Mouse (Mus musculus) heart, embryonic 13.5 days (tissue): ENCODE data around the gene Fignl2. TPM values are rescaled to one million over a fixed set of nuclear protein-coding genes. Genes with fewer than 3 reads are reported as not detected.

Experiments used
- ATAC-seq: fragments of 200-750 bp; cut with Nextera tagmentation; 2 replicates; pipeline ENCODE4 v1.8.0; 2017; ENCODE audit warnings: moderate TSS enrichment; ENCODE audit not compliant: insufficient number of reproducible peaks, low FRiP score, low TSS enrichment; ENCODE audit errors: extremely low read depth
- H3K27ac ChIP-seq: fragments of 300-500 bp; sonication (generic); replicated peaks from 2 replicates; pipeline ENCODE4 v1.5.1; 2015; ENCODE audit warnings: moderate library complexity, mild to moderate bottlenecking, inconsistent platforms
- H3K27me3 ChIP-seq: fragments of 300-500 bp; sonication (generic); replicated peaks from 2 replicates; pipeline ENCODE4 v1.6.1; 2015; ENCODE audit warnings: mild to moderate bottlenecking, inconsistent platforms
- H3K36me3 ChIP-seq: fragments of 300-500 bp; sonication (generic); 2 replicates; pipeline ENCODE4 v1.6.1; 2015; ENCODE audit warnings: mild to moderate bottlenecking, inconsistent platforms
- H3K4me1 ChIP-seq: fragments of 300-500 bp; sonication (generic); 2 replicates; pipeline ENCODE4 v1.6.1; 2015; ENCODE audit warnings: inconsistent platforms
- H3K4me2 ChIP-seq: fragments of 300-500 bp; sonication (generic); 2 replicates; pipeline ENCODE4 v1.6.1; 2015; ENCODE audit warnings: inconsistent platforms, mild to moderate bottlenecking, moderate library complexity
- H3K4me3 ChIP-seq: fragments of 300-500 bp; sonication (generic); 2 replicates; pipeline ENCODE4 v1.5.1; 2015; ENCODE audit warnings: moderate library complexity, mild to moderate bottlenecking, inconsistent platforms
- H3K9ac ChIP-seq: fragments of 300-500 bp; sonication (generic); 2 replicates; pipeline ENCODE4 v1.6.1; 2015; ENCODE audit warnings: inconsistent platforms, mild to moderate bottlenecking, moderate library complexity
- H3K9me3 ChIP-seq: fragments of 300-500 bp; sonication (generic); 2 replicates; pipeline ENCODE4 v1.6.1; 2016; ENCODE audit warnings: inconsistent platforms
- whole genome bisulfite sequencing: fragments of 180-500 bp; shearing (Covaris S2); methylation state at CpG from one replicate; pipeline ENCODE4 v1.1.7; 2015; ENCODE audit warnings: mixed read lengths; 5-methylcytosine and 5-hydroxymethylcytosine counted together
- polyA plus RNA-seq: library from polyadenylated mRNA; unstranded; fragments of >200 nt; fragmentation: Nextera tagmentation; extraction: Ambion mirVana; gene quantifications from 2 replicates; pipeline ENCODE4 v1.2.1, GENCODE M21; 2015

The Fignl2 gene
- polyA plus RNA-seq, 1 experiment from 2014 or later, result 0.08 TPM

DNA sequence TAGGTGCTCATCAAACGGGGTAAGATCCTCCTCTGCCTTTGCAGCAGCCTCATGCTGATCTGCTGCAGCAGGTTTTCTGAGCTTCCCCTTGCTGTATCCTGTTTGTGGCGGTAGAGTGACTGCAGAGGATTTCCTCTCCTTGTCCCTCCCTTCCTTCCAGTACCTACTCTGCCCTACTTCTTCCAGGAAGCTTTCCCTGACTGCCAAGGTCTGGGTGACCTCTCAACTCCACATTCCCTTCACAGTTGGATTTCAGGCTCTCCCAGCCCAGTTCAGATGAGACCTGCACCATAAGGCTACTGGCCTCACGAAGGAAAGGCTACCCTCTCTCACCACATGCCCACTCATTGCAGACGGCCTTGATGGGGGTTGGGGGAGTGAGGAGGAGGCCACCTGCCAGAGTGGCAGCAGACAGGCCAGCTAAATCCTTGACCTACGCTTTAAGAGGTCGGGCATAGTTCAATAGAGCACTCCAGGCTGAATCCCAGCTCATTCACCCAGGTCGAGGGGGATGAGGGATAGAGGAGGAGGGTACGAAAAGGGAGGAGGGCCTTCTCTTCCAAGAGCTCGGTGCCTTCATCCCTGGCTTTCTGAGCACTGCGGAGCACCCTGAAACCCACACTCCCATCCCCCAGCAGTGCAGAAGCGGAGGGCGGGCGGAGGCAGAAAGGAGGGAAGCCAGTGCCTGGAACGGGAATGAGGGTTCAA, 13.9 kb upstream of the Fignl2 start:
- 42% methylated on average over 14 of the region's 14 CpGs for whole genome bisulfite sequencing
- no peaks in the 10 kb centered on the region for H3K36me3 ChIP-seq
- ATAC-seq, result no peak
- H3K27me3 ChIP-seq, result peaks cover 32% of the 10 kb centered on the region
- H3K27ac ChIP-seq, result no peak overlapping the region
- peaks cover 20% of the 10 kb centered on the region for H3K4me1 ChIP-seq
- H3K4me2 ChIP-seq, result peak overlapping the region; percentile 13; the same call in 1 of the 2 replicates
- H3K9ac ChIP-seq, result no peak overlapping the region
- no peaks in the 10 kb centered on the region for H3K9me3 ChIP-seq
- H3K4me3 ChIP-seq, result peak overlapping the region; percentile 2; the same call in 1 of the 2 replicates

DNA sequence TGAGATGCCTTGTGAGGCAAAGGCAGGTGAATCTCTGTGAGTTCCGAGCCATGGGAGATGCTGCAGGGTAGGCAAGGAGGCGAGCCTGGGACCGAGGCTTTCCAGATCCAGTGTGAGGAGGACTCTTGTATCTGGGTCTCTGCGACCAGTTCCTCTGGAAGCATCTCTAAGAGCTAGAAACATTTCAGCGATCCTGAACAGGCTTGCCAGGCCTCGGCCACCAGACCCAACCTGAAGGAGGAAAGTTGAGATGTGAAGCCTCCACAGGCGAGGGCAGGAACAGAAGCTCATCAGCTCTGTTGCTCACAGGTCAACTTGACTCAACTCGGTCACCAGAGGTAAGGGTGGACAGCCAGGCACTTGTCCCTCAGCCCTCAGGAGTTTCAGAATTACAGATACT, 13.2 kb upstream of the Fignl2 start:
- peaks cover 27% of the 10 kb centered on the region for H3K27me3 ChIP-seq
- no peak overlapping the region for H3K4me2 ChIP-seq
- ATAC-seq, result no peak
- no peak overlapping the region for H3K9ac ChIP-seq
- no peak overlapping the region for H3K27ac ChIP-seq
- H3K4me3 ChIP-seq, result no peak overlapping the region
- no peaks in the 10 kb centered on the region for H3K9me3 ChIP-seq
- 81% methylated on average over 8 of the region's 8 CpGs for WGBS
- H3K4me1 ChIP-seq, result peaks cover 20% of the 10 kb centered on the region
- no peaks in the 10 kb centered on the region for H3K36me3 ChIP-seq

DNA sequence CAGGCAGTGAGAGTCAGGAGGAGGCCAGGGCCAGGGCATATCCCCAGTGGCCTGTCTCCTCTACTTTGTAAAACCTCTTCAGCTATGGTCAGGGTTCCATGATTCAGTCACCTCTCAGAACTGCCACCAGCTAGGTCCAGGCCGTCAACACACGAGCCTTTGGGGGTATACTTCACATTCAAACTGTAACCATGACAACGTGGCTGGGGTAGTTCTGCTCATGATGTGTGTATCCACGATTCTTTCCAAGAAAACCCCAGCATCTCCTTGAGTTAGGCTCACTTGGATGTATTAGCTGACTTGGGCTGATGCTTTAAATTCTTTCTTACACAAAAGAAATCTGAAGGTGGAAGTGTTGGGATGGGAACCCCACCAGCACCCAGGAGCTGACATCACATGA, 9.9 kb upstream of the Fignl2 start:
- Histone ChIP-seq H3K4me2 (no peak overlapping the region), H3K9me3 (no peaks in the 10 kb centered on the region)
- WGBS, result 62% methylated on average over 4 of the region's 4 CpGs

GRCm38 (mm10) chr15:101086956-101087355, 8.6 kb upstream of the Fignl2 start:
- ATAC-seq, result no peak
- 66% methylated on average over 3 of the region's 3 CpGs for WGBS
- Histone ChIP-seq H3K9ac (no peak overlapping the region), H3K27me3 (peaks cover 7% of the 10 kb centered on the region), H3K4me1 (no peaks in the 10 kb centered on the region; the same call in 1 of the 2 replicates), H3K4me2 (no peak overlapping the region), H3K4me3 (no peak overlapping the region), H3K36me3 (no peaks in the 10 kb centered on the region), H3K27ac (no peak overlapping the region), H3K9me3 (no peaks in the 10 kb centered on the region)

More for the DNA sequence above, 9.9 kb upstream of the Fignl2 start:
- no peak overlapping the region for H3K4me3 ChIP-seq
- ATAC-seq, result no peak
- H3K36me3 ChIP-seq, result no peaks in the 10 kb centered on the region
- H3K4me1 ChIP-seq, result peaks cover 10% of the 10 kb centered on the region; the same call in 1 of the 2 replicates
- H3K27me3 ChIP-seq, result peaks cover 19% of the 10 kb centered on the region
- H3K27ac ChIP-seq, result no peak overlapping the region
- no peak overlapping the region for H3K9ac ChIP-seq

GRCm38 (mm10) chr15:101086451-101086850, 8.1 kb upstream of the Fignl2 start:
- Histone ChIP-seq H3K9ac (no peak overlapping the region), H3K36me3 (no peaks in the 10 kb centered on the region), H3K4me1 (no peaks in the 10 kb centered on the region; the same call in 1 of the 2 replicates), H3K27me3 (0 out of 2 replicates have a peak, but pooled peaks cover 4% of the 10 kb centered on the region), H3K4me3 (no peak overlapping the region), H3K4me2 (no peak overlapping the region), H3K27ac (no peak overlapping the region), H3K9me3 (no peaks in the 10 kb centered on the region)
- no peak for ATAC-seq
- 73% methylated on average over 9 of the region's 9 CpGs for WGBS

GRCm38 (mm10) chr15:101084499-101084898, 6.1 kb upstream of the Fignl2 start:
- H3K4me3 ChIP-seq, result no peak overlapping the region
- peaks cover 13% of the 10 kb centered on the region; the same call in 1 of the 2 replicates for H3K27me3 ChIP-seq
- H3K4me1 ChIP-seq, result peaks cover 4% of the 10 kb centered on the region; the same call in 1 of the 2 replicates
- H3K9me3 ChIP-seq, result no peaks in the 10 kb centered on the region
- H3K4me2 ChIP-seq, result no peak overlapping the region
- ATAC-seq, result no peak
- WGBS, result 60% methylated on average over 10 of the region's 10 CpGs
- H3K36me3 ChIP-seq, result no peaks in the 10 kb centered on the region
- H3K27ac ChIP-seq, result no peak overlapping the region
- H3K9ac ChIP-seq, result no peak overlapping the region

GRCm38 (mm10) chr15:101082236-101082635, 3.9 kb upstream of the Fignl2 start:
- H3K9me3 ChIP-seq, result no peaks in the 10 kb centered on the region
- no peak for ATAC-seq
- no peak overlapping the region for H3K4me2 ChIP-seq
- no peaks in the 10 kb centered on the region for H3K36me3 ChIP-seq
- no peak overlapping the region for H3K9ac ChIP-seq
- WGBS, result 50% methylated on average over 4 of the region's 4 CpGs
- peaks cover 23% of the 10 kb centered on the region for H3K27me3 ChIP-seq
- H3K4me1 ChIP-seq, result peaks cover 22% of the 10 kb centered on the region
- H3K4me3 ChIP-seq, result no peak overlapping the region
- H3K27ac ChIP-seq, result no peak overlapping the region

GRCm38 (mm10) chr15:101081035-101081548, 2.7 kb upstream of the Fignl2 start:
- peaks cover 33% of the 10 kb centered on the region for H3K4me1 ChIP-seq
- H3K36me3 ChIP-seq, result no peaks in the 10 kb centered on the region
- H3K27me3 ChIP-seq, result peaks cover 33% of the 10 kb centered on the region
- no peak overlapping the region for H3K27ac ChIP-seq
- H3K4me3 ChIP-seq, result no peak overlapping the region
- no peak overlapping the region for H3K9ac ChIP-seq
- no peak for ATAC-seq
- WGBS, result 76% methylated on average over 7 of the region's 7 CpGs
- H3K9me3 ChIP-seq, result no peaks in the 10 kb centered on the region
- no peak overlapping the region for H3K4me2 ChIP-seq

DNA sequence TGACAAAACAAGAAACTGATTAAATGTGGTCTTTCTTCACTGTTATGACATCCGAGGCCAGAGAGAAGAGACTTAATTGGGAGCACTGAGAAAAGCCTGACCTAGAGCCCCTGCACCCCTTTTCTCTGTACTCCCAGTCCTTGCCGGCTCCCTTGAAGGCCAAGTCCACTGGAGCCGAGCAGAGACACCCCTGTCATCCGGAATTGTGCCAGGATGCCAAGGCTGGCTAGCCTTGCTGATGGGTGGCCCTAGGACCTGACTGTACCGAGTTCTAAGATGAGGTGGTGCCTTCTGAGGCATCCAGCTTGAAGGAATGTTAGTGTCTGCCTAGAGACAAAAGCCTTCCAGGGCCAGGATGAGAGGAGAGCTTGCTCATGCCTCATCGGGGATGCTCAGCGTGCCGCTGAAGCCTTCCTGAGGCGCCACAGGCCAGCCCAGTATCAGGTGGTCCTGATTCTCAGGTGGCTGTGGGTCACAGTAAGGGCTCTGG, 1.7 kb upstream of the Fignl2 start:
- H3K36me3 ChIP-seq, result no peaks in the 10 kb centered on the region
- peaks cover 43% of the 10 kb centered on the region for H3K4me1 ChIP-seq
- H3K27ac ChIP-seq, result no peak overlapping the region
- no peaks in the 10 kb centered on the region for H3K9me3 ChIP-seq
- no peak overlapping the region for H3K4me2 ChIP-seq
- H3K4me3 ChIP-seq, result no peak overlapping the region
- 82% methylated on average over 9 of the region's 9 CpGs for WGBS
- peaks cover 43% of the 10 kb centered on the region for H3K27me3 ChIP-seq
- ATAC-seq, result no peak
- H3K9ac ChIP-seq, result no peak overlapping the region

DNA sequence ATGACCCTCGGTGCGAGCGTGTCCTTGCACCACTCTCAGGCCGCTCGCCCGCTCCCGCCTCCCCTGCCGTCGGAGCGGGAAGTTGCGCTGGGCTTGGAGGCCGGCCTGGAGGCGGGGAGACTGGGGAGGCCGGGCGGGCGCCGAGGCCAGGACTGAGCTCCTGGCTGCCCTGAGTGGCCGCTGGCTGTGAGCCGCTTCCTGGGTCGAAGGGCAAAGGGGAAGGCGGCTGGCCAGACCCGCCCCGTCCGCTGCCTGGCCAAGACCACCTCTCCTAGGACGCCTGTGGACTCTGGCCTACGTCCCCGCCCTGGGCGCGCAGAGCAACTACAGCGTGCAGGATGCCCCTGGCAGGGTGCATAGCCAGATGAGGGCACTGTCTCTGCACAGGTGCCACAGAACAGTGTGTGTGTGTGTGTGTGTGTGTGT, 377 bp upstream of the Fignl2 start:
- Histone ChIP-seq H3K4me2 (peak overlapping the region; percentile 85), H3K27ac (peak overlapping the region; percentile 80), H3K9me3 (no peaks in the 10 kb centered on the region), H3K4me3 (peak overlapping the region; percentile 76), H3K36me3 (no peaks in the 10 kb centered on the region), H3K27me3 (peaks cover 46% of the 10 kb centered on the region), H3K9ac (peak overlapping the region; percentile 91), H3K4me1 (peaks cover 44% of the 10 kb centered on the region)
- under 1% methylated on average over 30 of the region's 30 CpGs for WGBS
- ATAC-seq, result peak; percentile 52; the same call in 1 of the 2 replicates

GRCm38 (mm10) chr15:101077001-101077812, 1.2 kb downstream of the Fignl2 start:
- Histone ChIP-seq H3K4me1 (peaks cover 52% of the 10 kb centered on the region), H3K27me3 (peaks cover 46% of the 10 kb centered on the region), H3K9me3 (no peaks in the 10 kb centered on the region), H3K36me3 (no peaks in the 10 kb centered on the region), H3K27ac (peak overlapping the region; percentile 80), H3K4me3 (peak overlapping the region; percentile 76), H3K4me2 (peak overlapping the region; percentile 85), H3K9ac (peak overlapping the region; percentile 91)
- 2% methylated on average over 32 of the region's 34 CpGs for WGBS
- no peak for ATAC-seq
